Mouse (Mus musculus) cerebellum, adult 2 months (tissue): ENCODE measurements around the gene Olfr1134. TPM values are rescaled to one million over a fixed set of nuclear protein-coding genes. Genes with fewer than 3 reads are reported as not detected.
"Not testable (repeated sequence)": the region's sequence is repeated elsewhere in the genome, so short reads cannot be mapped to it uniquely, and the experiment has no call there.

Source experiments
- DNase-seq, 2 experiments: peaks; one replicate each; pipeline ENCODE4 v3.0.0; 2021
- H3K27ac ChIP-seq: fragments of 200-500 bp; 2 replicates; pipeline ENCODE4 v1.5.1; 2012; ENCODE audit warnings: low read length, control low read depth, inconsistent platforms; ENCODE audit not compliant: insufficient read depth
- H3K27me3 ChIP-seq: fragments of 200-500 bp; 2 replicates; pipeline ENCODE4 v1.6.1; 2012; ENCODE audit warnings: inconsistent platforms, mild to moderate bottlenecking, low read length, moderate library complexity; ENCODE audit not compliant: control insufficient read depth, insufficient read depth
- H3K4me1 ChIP-seq: fragments of 200-500 bp; 2 replicates; pipeline ENCODE4 v1.6.1; 2011; ENCODE audit warnings: low read length; ENCODE audit not compliant: control insufficient read depth, insufficient read depth
- H3K4me3 ChIP-seq: fragments of 200-500 bp; replicated peaks from 2 replicates; pipeline ENCODE3; 2011; ENCODE audit warnings: mild to moderate bottlenecking, low read depth, low read length, control low read depth; ENCODE audit not compliant: insufficient read depth
- CTCF ChIP-seq: fragments of 200-500 bp; IDR thresholded peaks from 2 replicates; pipeline ENCODE4 v1.5.1; 2011; ENCODE audit warnings: low read depth, mild to moderate bottlenecking, control low read depth, low read length, moderate library complexity, borderline replicate concordance; ENCODE audit not compliant: insufficient read depth
- POLR2A ChIP-seq: fragments of 200-500 bp; IDR thresholded peaks from 2 replicates; pipeline ENCODE4 v1.6.1; 2011; ENCODE audit warnings: low read length, control low read depth, borderline replicate concordance; ENCODE audit not compliant: insufficient read depth
- WGBS: fragments of 180-500 bp; shearing (Covaris S2); methylation state at CpG from one replicate; pipeline ENCODE4 v1.1.7; 2018; 5-methylcytosine and 5-hydroxymethylcytosine counted together
- polyA plus RNA-seq: library from polyadenylated mRNA; depleted of rRNA; stranded (reverse); fragments of >200 nt; gene quantifications from 2 replicates; pipeline ENCODE4 v1.2.3, GENCODE M21; 2012; rRNA removed

The Olfr1134 gene
- not detected in 2 replicates for polyA plus RNA-seq

- no peak within 1 kb of the TSS for H3K27ac ChIP-seq
- 73% methylated on average over 2 of the region's 2 CpGs for WGBS
- TF ChIP-seq CTCF = no peak
- TF ChIP-seq POLR2A = no peak
Observed at GRCm38 (mm10) chr2:87658360-87658759, at the start of gene Olfr1134. Gene Olfr1134 (minus strand): TSS chr2:87658460.

GRCm38 (mm10) chr2:87693847-87694246 lies 35.6 kb upstream of the Olfr1134 start, which contains the start of gene Olfr1136:
Gene Olfr1136 (minus strand): TSS chr2:87693947.
- DNase-seq = no peak
- Histone ChIP-seq H3K4me1 (no peaks in the 10 kb centered on the region), H3K4me3 (no peak within 1 kb of the TSS), H3K27ac (no peak within 1 kb of the TSS), H3K27me3 (no peaks in the 10 kb centered on the region)
- no peak for TF ChIP-seq CTCF
- TF ChIP-seq POLR2A = no peak

More at GRCm38 (mm10) chr2:87658360-87658759, at the start of gene Olfr1134:
- DNase-seq = no peak
- Histone ChIP-seq H3K4me1 (no peaks in the 10 kb centered on the region), H3K27me3 (no peaks in the 10 kb centered on the region), H3K4me3 (no peak within 1 kb of the TSS)

GRCm38 (mm10) chr2:87673564-87673963 lies 15.3 kb upstream of the Olfr1134 start, which contains the start of gene Olfr1135:
Gene Olfr1135 (minus strand): TSS chr2:87673664.
- 5% methylated on average over 1 of the region's 1 CpGs for WGBS
- no peak within 1 kb of the TSS for H3K27ac ChIP-seq
- TF ChIP-seq POLR2A (no peak), CTCF (no peak)
- H3K4me3 ChIP-seq = no peak within 1 kb of the TSS
- DNase-seq = no peak
- no peaks in the 10 kb centered on the region for H3K27me3 ChIP-seq
- no peaks in the 10 kb centered on the region for H3K4me1 ChIP-seq

GRCm38 (mm10) chr2:87647274-87647673 lies 11.0 kb downstream of the Olfr1134 start, which contains the start of gene Olfr1133:
Gene Olfr1133 (minus strand): TSS chr2:87647374.
- Histone ChIP-seq H3K4me3 (no peak within 1 kb of the TSS), H3K4me1 (no peaks in the 10 kb centered on the region), H3K27ac (no peak within 1 kb of the TSS), H3K27me3 (no peaks in the 10 kb centered on the region)
- DNase-seq = no peak
- TF ChIP-seq POLR2A = no peak
- TF ChIP-seq CTCF = no peak

GRCm38 (mm10) chr2:87642441-87642840 lies 15.8 kb downstream of the Olfr1134 start:
- Histone ChIP-seq H3K27me3 (no peaks in the 10 kb centered on the region), H3K4me3 (no peak overlapping the region), H3K4me1 (no peaks in the 10 kb centered on the region), H3K27ac (no peak overlapping the region)
- TF ChIP-seq POLR2A (no peak), CTCF (no peak)
- DNase-seq = no peak

- no peak within 1 kb of the TSS for H3K27ac ChIP-seq
- TF ChIP-seq CTCF (no peak), POLR2A (no peak)
- H3K4me3 ChIP-seq = no peak within 1 kb of the TSS
- no peaks in the 10 kb centered on the region for H3K4me1 ChIP-seq
- no peak for DNase-seq
- H3K27me3 ChIP-seq = no peaks in the 10 kb centered on the region
Observed at GRCm38 (mm10) chr2:87637435-87637834, 20.8 kb downstream of the Olfr1134 start, which contains the start of gene Olfr1132. Gene Olfr1132 (minus strand): TSS chr2:87637535.

- TF ChIP-seq CTCF = no peak
- no peak for TF ChIP-seq POLR2A
- Histone ChIP-seq H3K4me1 (no peaks in the 10 kb centered on the region), H3K4me3 (no peak within 1 kb of the TSS), H3K27me3 (no peaks in the 10 kb centered on the region), H3K27ac (no peak within 1 kb of the TSS)
- DNase-seq = no peak
- WGBS = 69% methylated on average over 3 of the region's 3 CpGs
Observed at GRCm38 (mm10) chr2:87626804-87627203, 31.5 kb downstream of the Olfr1134 start, which contains the start of gene Olfr1131. Gene Olfr1131 (plus strand): TSS chr2:87627104.

- H3K27ac ChIP-seq, DNase-seq, H3K4me3 ChIP-seq, H3K4me1 ChIP-seq, H3K27me3 ChIP-seq: not testable (repeated sequence)
Observed at GRCm38 (mm10) chr2:87605912-87606311, 52.3 kb downstream of the Olfr1134 start, which contains the start of gene Olfr1130. Gene Olfr1130 (plus strand): TSS chr2:87606212.

Other genes with a start within 250 kb of the Olfr1134 start
- gene Olfr1123, start 241.8 kb downstream of the Olfr1134 start, polyA plus RNA-seq = not detected in 2 replicates
- gene Olfr1124, start 228.2 kb downstream of the Olfr1134 start, polyA plus RNA-seq = not detected in 2 replicates
- gene Olfr1126, start 204.5 kb downstream of the Olfr1134 start, polyA plus RNA-seq = not detected in 2 replicates
- not detected in 2 replicates for gene Pramel7, start 161.4 kb downstream of the Olfr1134 start, polyA plus RNA-seq
- gene Pramel6, start 151.9 kb downstream of the Olfr1134 start, polyA plus RNA-seq = not detected in 2 replicates
- 0.08 TPM in 1 of 2 replicates, not detected in the other for gene Olfr153, start 126.7 kb downstream of the Olfr1134 start, polyA plus RNA-seq
- gene Olfr1128, start 112.9 kb downstream of the Olfr1134 start, polyA plus RNA-seq = not detected in 2 replicates
- not detected in 2 replicates for gene Olfr1129, start 84.6 kb downstream of the Olfr1134 start, polyA plus RNA-seq
- not detected in 2 replicates for gene Olfr1130, start 52.2 kb downstream of the Olfr1134 start, polyA plus RNA-seq
- not detected in 2 replicates for gene Olfr1131, start 31.4 kb downstream of the Olfr1134 start, polyA plus RNA-seq
- gene Olfr1132, start 20.9 kb downstream of the Olfr1134 start, polyA plus RNA-seq = not detected in 2 replicates
- not detected in 2 replicates for gene Olfr1133, start 11.1 kb downstream of the Olfr1134 start, polyA plus RNA-seq
- gene Olfr1135, start 15.2 kb upstream of the Olfr1134 start, polyA plus RNA-seq = not detected in 2 replicates
- gene Olfr1136, start 35.5 kb upstream of the Olfr1134 start, polyA plus RNA-seq = not detected in 2 replicates
- not detected in 2 replicates for gene Olfr1137, start 54.7 kb upstream of the Olfr1134 start, polyA plus RNA-seq
- not detected in 2 replicates for gene Olfr1138, start 81.5 kb upstream of the Olfr1134 start, polyA plus RNA-seq
- gene Olfr1140, start 85.3 kb upstream of the Olfr1134 start, polyA plus RNA-seq = not detected in 2 replicates
- gene Olfr1141, start 95.5 kb upstream of the Olfr1134 start, polyA plus RNA-seq = not detected in 2 replicates
- gene Olfr152, start 121.0 kb upstream of the Olfr1134 start, polyA plus RNA-seq = not detected in 2 replicates
- not detected in 2 replicates for gene Olfr1143, start 142.1 kb upstream of the Olfr1134 start, polyA plus RNA-seq
- gene Olfr1145, start 151.4 kb upstream of the Olfr1134 start, polyA plus RNA-seq = not detected in 2 replicates
- not detected in 2 replicates for gene Olfr1148, start 172.1 kb upstream of the Olfr1134 start, polyA plus RNA-seq
- not detected in 2 replicates for gene Olfr1150-ps1, start 185.5 kb upstream of the Olfr1134 start, polyA plus RNA-seq
- not detected in 2 replicates for gene Olfr1151, start 197.4 kb upstream of the Olfr1134 start, polyA plus RNA-seq
- not detected in 2 replicates for gene Olfr1152, start 208.0 kb upstream of the Olfr1134 start, polyA plus RNA-seq
- gene Olfr1153, start 236.5 kb upstream of the Olfr1134 start, polyA plus RNA-seq = not detected in 2 replicates
- gene Olfr1154, start 246.7 kb upstream of the Olfr1134 start, polyA plus RNA-seq = not detected in 2 replicates